Mouse (Mus musculus): ENCODE results near the gene Rnf167. TPM values are rescaled to one million over a fixed set of nuclear protein-coding genes. Genes with fewer than 3 reads are reported as not detected.
A peak's percentile ranks its signal among the peaks of the same experiment; 100 is the strongest.

The Rnf167 gene
- polyA plus RNA-seq, 1 experiment: 77.6 TPM

DNA sequence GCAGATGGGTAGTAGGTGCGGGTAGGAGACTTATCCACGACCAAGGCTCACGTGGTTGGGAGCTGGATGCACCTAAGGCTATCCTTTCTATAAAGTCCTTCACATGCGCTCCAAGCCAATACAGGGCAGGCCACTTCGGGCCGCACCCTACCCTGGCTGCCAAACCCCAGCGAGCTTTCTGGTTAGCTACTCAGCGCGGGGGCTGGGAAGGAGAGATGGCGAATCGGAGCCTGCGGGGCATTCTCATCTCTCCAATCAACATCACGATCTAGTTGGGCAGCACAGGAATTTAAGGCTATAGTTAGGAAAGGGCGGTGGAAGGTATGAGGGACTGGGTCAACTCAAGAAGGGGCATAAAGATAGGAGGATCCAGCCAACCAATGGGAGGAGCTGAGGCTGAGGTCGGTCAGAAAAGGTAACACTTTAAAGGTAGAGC, 21.3 kb downstream of the Rnf167 start:
- Histone ChIP-seq H3K27me3 (ENCODE audit: control insufficient read depth, insufficient read depth, low read length) (no peaks in the 10 kb centered on the region), H3K27ac (ENCODE audit: control insufficient read depth, insufficient read depth, low read depth, low read length) (peak overlapping the region; percentile 96), H3K36me3 (ENCODE audit: control insufficient read depth, insufficient read depth, low read length) (no peaks in the 10 kb centered on the region; the same call in 1 of the 2 replicates), H3K4me1 (ENCODE audit: control insufficient read depth, insufficient read depth, low read length) (peaks cover 16% of the 10 kb centered on the region), H3K4me3 (ENCODE audit: control insufficient read depth, low read depth, low read length) (peak overlapping the region; percentile 95)
- TF ChIP-seq POLR2A (IDR thresholded peaks at IDR 0.05; ENCODE audit: control insufficient read depth, low read depth, low read length): 0 out of 2 replicates have a peak, but pooled peaks have one; percentile 5
- no peak for TF ChIP-seq CTCF (IDR thresholded peaks at IDR 0.05; ENCODE audit: control insufficient read depth, insufficient read depth, insufficient replicate concordance, low read depth, low read length)

DNA sequence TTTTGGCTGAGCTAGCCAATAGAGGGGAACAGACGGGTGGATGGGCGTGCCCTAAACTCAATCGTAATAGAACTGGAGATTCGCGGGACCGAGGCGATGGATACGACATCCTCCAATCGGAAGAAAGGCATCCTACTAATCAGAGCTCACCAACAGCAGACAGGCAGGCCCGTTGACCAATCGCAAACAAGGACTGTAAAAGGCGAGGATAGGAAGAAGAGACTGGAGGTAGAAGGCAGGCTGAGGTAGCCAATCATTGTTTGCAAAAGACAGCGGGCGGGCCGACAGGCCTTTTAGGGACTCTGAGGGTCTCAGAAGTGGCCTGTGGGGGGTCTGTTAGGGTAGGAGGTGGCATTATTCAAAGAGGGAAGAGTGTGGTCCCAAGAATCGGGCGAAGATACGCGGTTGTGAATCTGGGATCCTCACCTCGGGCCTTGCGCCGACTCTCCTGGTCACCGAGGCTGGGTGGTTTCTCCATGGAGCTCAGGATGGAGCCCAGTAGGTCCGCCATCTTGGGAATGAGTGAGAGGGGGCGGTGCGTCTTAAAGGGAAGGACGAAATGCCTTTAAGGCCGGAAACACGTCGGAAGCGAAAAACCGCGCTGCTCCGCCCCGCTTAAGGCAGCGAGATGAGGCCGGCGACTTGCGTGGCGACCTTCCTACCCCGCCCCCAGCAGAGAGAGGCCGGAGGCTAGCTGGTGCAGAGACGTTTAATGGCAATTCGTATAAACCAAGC, 21.9 kb downstream of the Rnf167 start, which contains the start of gene Spag7:
Spag7 (minus strand) TSS at position 646 of the 735 bp plus-strand sequence.
- Histone ChIP-seq H3K4me1 (ENCODE audit: control insufficient read depth, insufficient read depth, low read length) (peaks cover 18% of the 10 kb centered on the region), H3K4me3 (ENCODE audit: control insufficient read depth, low read depth, low read length) (peak within 1 kb of the TSS; percentile 95), H3K36me3 (ENCODE audit: control insufficient read depth, insufficient read depth, low read length) (no peaks in the 10 kb centered on the region; the same call in 1 of the 2 replicates), H3K27ac (ENCODE audit: control insufficient read depth, insufficient read depth, low read depth, low read length) (peak within 1 kb of the TSS; percentile 96), H3K27me3 (ENCODE audit: control insufficient read depth, insufficient read depth, low read length) (no peaks in the 10 kb centered on the region)
- no peak for TF ChIP-seq CTCF (IDR thresholded peaks at IDR 0.05; ENCODE audit: control insufficient read depth, insufficient read depth, insufficient replicate concordance, low read depth, low read length)
- peak; percentile 74; the same call in 1 of the 2 replicates for TF ChIP-seq POLR2A (IDR thresholded peaks at IDR 0.05; ENCODE audit: control insufficient read depth, low read depth, low read length)

DNA sequence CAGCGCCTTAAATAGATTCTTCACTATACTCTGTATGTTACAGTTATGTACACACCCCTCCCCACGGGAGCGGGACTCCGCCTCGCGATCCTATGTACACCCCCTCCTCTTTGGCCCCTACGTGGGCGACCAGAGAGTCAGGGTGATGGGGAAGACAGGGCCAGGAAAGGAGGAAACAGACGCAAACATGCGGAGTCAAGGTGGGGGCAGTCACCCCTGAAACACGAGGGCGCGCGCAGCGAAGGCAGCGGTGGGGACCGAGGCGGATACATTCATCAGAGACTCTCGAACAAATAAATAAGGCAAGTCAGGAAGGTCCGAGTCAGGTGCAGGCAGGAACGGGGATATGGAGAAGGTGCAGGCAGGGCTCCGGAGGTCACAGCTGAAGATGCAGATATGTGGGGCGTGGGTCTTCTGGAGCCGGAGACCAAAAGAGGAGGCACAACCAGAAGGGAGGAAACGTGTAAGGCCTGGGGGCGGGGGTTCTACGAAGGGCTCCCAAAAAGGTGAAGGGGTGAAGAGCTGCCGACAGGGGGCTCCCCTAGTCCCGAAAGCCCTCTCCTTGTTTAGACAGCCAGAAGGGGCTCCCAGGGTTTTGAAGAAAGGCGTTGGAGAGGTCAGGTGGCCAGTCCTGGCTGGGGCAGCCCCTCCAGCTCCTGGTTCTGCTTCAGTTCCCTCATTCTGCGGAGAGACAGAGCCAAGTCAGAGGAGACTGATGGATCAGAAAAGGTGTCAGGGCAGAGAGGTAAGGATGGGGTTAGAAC, 22.7 kb downstream of the Rnf167 start:
- Histone ChIP-seq H3K27me3 (ENCODE audit: control insufficient read depth, insufficient read depth, low read length) (no peaks in the 10 kb centered on the region), H3K27ac (ENCODE audit: control insufficient read depth, insufficient read depth, low read depth, low read length) (peak overlapping the region; percentile 96), H3K36me3 (ENCODE audit: control insufficient read depth, insufficient read depth, low read length) (no peaks in the 10 kb centered on the region), H3K4me1 (ENCODE audit: control insufficient read depth, insufficient read depth, low read length) (peaks cover 21% of the 10 kb centered on the region), H3K4me3 (ENCODE audit: control insufficient read depth, low read depth, low read length) (peak overlapping the region; percentile 95)
- TF ChIP-seq POLR2A (IDR thresholded peaks at IDR 0.05; ENCODE audit: control insufficient read depth, low read depth, low read length) (no peak), CTCF (IDR thresholded peaks at IDR 0.05; ENCODE audit: control insufficient read depth, insufficient read depth, insufficient replicate concordance, low read depth, low read length) (no peak)

DNA sequence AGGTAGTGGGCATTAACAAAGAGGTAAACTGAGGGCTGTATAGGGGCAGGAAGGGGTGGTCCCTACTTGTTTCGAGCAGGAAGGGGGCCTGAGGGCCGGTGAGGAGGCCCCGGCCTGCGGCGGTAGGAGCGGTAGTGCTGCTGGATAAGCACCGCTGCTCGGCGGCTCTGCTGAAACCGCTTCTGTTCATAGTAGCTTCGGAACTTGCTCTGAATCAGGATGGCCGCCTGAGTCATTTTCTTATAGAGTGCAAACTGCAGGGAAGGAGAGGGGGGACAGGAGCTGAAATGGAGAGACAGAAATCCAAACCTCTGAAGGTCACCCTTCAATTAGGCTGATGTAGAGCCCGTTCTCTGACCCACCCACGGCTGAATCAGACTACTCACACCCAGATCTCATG, 23.4 kb downstream of the Rnf167 start:
- TF ChIP-seq CTCF (IDR thresholded peaks at IDR 0.05; ENCODE audit: control insufficient read depth, insufficient read depth, insufficient replicate concordance, low read depth, low read length) (no peak), POLR2A (IDR thresholded peaks at IDR 0.05; ENCODE audit: control insufficient read depth, low read depth, low read length) (no peak)
- Histone ChIP-seq H3K4me3 (ENCODE audit: control insufficient read depth, low read depth, low read length) (peak overlapping the region; percentile 95), H3K27ac (ENCODE audit: control insufficient read depth, insufficient read depth, low read depth, low read length) (peak overlapping the region; percentile 96; the same call in 1 of the 2 replicates), H3K36me3 (ENCODE audit: control insufficient read depth, insufficient read depth, low read length) (no peaks in the 10 kb centered on the region), H3K4me1 (ENCODE audit: control insufficient read depth, insufficient read depth, low read length) (peaks cover 21% of the 10 kb centered on the region), H3K27me3 (ENCODE audit: control insufficient read depth, insufficient read depth, low read length) (no peaks in the 10 kb centered on the region)

DNA sequence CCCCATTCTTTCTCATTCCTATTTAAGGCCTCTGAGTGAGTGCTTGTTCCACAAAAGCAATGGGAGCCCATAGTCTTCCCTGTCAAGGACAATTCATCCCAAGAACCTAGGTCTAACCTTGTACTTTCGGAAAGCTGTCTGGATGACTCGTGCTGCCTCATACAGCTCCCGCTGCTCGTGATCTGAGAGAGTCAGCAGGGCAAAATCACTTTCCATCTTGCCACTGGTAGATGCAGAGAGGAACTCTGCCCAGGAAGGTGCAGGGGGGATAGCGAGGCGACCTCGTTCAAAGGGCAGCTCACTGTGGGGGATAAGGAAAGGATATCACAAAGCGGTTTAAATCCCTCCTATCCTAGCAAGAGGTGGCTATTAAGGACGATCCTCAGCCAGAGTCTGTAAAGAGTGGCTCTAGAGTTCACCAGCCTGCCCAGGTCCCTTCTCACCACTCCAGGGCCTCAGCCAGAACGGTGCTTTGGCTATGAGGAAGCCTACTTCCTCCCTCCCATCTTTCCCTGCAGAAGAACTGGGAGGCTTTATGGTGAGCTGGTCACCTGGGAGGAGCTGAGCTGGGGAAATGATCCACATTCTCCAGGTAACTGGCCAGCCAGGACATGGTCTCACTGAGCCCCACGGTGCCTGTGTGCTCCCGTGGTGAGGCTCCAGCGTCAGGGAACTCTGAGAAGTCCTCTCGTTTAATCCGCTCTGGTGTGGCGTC, 24.5 kb downstream of the Rnf167 start:
- no peak overlapping the region for H3K4me3 ChIP-seq (ENCODE audit: control insufficient read depth, low read depth, low read length)
- no peak overlapping the region for H3K27ac ChIP-seq (ENCODE audit: control insufficient read depth, insufficient read depth, low read depth, low read length)
- no peak for TF ChIP-seq POLR2A (IDR thresholded peaks at IDR 0.05; ENCODE audit: control insufficient read depth, low read depth, low read length)
- TF ChIP-seq CTCF (IDR thresholded peaks at IDR 0.05; ENCODE audit: control insufficient read depth, insufficient read depth, insufficient replicate concordance, low read depth, low read length): no peak
- H3K36me3 ChIP-seq (ENCODE audit: control insufficient read depth, insufficient read depth, low read length): no peaks in the 10 kb centered on the region
- H3K27me3 ChIP-seq (ENCODE audit: control insufficient read depth, insufficient read depth, low read length): no peaks in the 10 kb centered on the region
- peaks cover 21% of the 10 kb centered on the region for H3K4me1 ChIP-seq (ENCODE audit: control insufficient read depth, insufficient read depth, low read length)

DNA sequence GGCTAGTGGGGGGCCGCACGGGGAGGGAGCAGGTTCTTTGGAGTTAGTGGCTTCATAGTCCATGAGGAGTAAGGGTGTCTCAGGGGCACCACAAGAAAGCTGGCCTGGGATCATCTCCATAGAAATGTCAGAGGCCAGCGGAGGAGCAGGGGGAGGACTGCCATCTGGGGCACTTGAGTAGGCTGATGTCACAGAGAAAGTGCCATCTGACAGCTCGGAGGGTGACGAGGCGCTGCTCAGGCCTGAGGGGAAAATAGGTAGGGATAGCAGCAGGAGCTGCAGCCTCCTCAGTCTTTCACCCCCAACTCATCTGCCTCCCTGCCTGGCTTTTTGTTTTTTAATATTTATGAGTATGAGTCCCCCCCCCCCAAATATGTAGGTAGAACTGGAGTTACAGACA, 27.0 kb downstream of the Rnf167 start:
- TF ChIP-seq POLR2A (IDR thresholded peaks at IDR 0.05; ENCODE audit: control insufficient read depth, low read depth, low read length): no peak
- Histone ChIP-seq H3K36me3 (ENCODE audit: control insufficient read depth, insufficient read depth, low read length) (no peaks in the 10 kb centered on the region), H3K27ac (ENCODE audit: control insufficient read depth, insufficient read depth, low read depth, low read length) (no peak overlapping the region)

DNA sequence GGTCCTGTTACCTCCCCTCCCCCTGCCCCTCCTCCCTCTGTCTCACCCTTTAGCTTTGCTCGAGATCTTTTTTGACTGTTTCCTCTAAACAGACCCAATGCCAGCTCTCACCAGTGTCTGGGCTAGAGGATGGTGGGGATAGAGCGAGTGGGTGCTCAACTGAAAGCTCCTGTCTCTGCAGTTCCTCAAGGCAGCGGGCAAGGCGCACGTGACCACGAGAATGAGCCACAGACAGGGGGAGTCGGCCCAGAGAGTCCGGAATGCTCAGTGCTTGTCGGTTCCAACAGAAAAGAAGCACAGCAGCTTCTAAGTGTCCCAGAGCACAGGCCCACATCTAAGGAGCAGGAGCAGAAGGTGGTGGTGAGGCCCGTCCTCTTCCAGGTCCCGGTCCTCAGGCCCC, 27.5 kb downstream of the Rnf167 start:
- Histone ChIP-seq H3K27me3 (ENCODE audit: control insufficient read depth, insufficient read depth, low read length) (no peaks in the 10 kb centered on the region), H3K36me3 (ENCODE audit: control insufficient read depth, insufficient read depth, low read length) (no peaks in the 10 kb centered on the region), H3K4me3 (ENCODE audit: control insufficient read depth, low read depth, low read length) (no peak overlapping the region), H3K4me1 (ENCODE audit: control insufficient read depth, insufficient read depth, low read length) (peaks cover 17% of the 10 kb centered on the region), H3K27ac (ENCODE audit: control insufficient read depth, insufficient read depth, low read depth, low read length) (no peak overlapping the region)
- TF ChIP-seq POLR2A (IDR thresholded peaks at IDR 0.05; ENCODE audit: control insufficient read depth, low read depth, low read length) (no peak), CTCF (IDR thresholded peaks at IDR 0.05; ENCODE audit: control insufficient read depth, insufficient read depth, insufficient replicate concordance, low read depth, low read length) (no peak)

More for the DNA sequence above, 27.0 kb downstream of the Rnf167 start:
- Histone ChIP-seq H3K4me1 (ENCODE audit: control insufficient read depth, insufficient read depth, low read length) (peaks cover 17% of the 10 kb centered on the region), H3K27me3 (ENCODE audit: control insufficient read depth, insufficient read depth, low read length) (no peaks in the 10 kb centered on the region), H3K4me3 (ENCODE audit: control insufficient read depth, low read depth, low read length) (no peak overlapping the region)
